Mouse (Mus musculus): Measurements from ENCODE around the gene Bbx.

The Bbx gene

GRCm38 (mm10) chr16:50395928-50396612 lies 36.1 kb downstream of the Bbx start:
- DNase-seq: no peak

- DNase-seq: no peak
Observed at GRCm38 (mm10) chr16:50388499-50388898, 43.7 kb downstream of the Bbx start.

GRCm38 (mm10) chr16:50383541-50383940 lies 48.6 kb downstream of the Bbx start:
- DNase-seq: no peak

- DNase-seq: peak; percentile 25
Observed at GRCm38 (mm10) chr16:50381351-50381746, 50.8 kb downstream of the Bbx start.

- DNase-seq: peak; percentile 86
Observed at GRCm38 (mm10) chr16:50380682-50381350, 51.4 kb downstream of the Bbx start.

- no peak for DNase-seq
Observed at GRCm38 (mm10) chr16:50380232-50380631, 52.0 kb downstream of the Bbx start.

GRCm38 (mm10) chr16:50374611-50375010 lies 57.6 kb downstream of the Bbx start:
- no peak for DNase-seq

GRCm38 (mm10) chr16:50373685-50374084 lies 58.5 kb downstream of the Bbx start:
- DNase-seq: no peak

GRCm38 (mm10) chr16:50372543-50372942 lies 59.6 kb downstream of the Bbx start:
- DNase-seq: no peak

GRCm38 (mm10) chr16:50371460-50371859 lies 60.7 kb downstream of the Bbx start:
- no peak for DNase-seq

- DNase-seq: no peak
Observed at GRCm38 (mm10) chr16:50370423-50370822, 61.8 kb downstream of the Bbx start.

- no peak for DNase-seq
Observed at GRCm38 (mm10) chr16:50366556-50366955, 65.6 kb downstream of the Bbx start.

GRCm38 (mm10) chr16:50364189-50365059 lies 67.8 kb downstream of the Bbx start:
- peak; percentile 54 for DNase-seq

- no peak for DNase-seq
Observed at GRCm38 (mm10) chr16:50363443-50364188, 68.6 kb downstream of the Bbx start.

GRCm38 (mm10) chr16:50360631-50361030 lies 71.6 kb downstream of the Bbx start:
- no peak for DNase-seq

- DNase-seq: no peak
Observed at GRCm38 (mm10) chr16:50329684-50330083, 102.5 kb downstream of the Bbx start.

- no peak for DNase-seq
Observed at GRCm38 (mm10) chr16:50324746-50325145, 107.4 kb downstream of the Bbx start.

GRCm38 (mm10) chr16:50324292-50324691 lies 107.9 kb downstream of the Bbx start:
- no peak for DNase-seq

- no peak for DNase-seq
Observed at GRCm38 (mm10) chr16:50321368-50321767, 110.8 kb downstream of the Bbx start.

GRCm38 (mm10) chr16:50318255-50318654 lies 113.9 kb downstream of the Bbx start:
- DNase-seq: no peak

GRCm38 (mm10) chr16:50315349-50315969 lies 116.7 kb downstream of the Bbx start:
- DNase-seq: no peak

GRCm38 (mm10) chr16:50311588-50311987 lies 120.6 kb downstream of the Bbx start:
- DNase-seq: no peak

All from right cerebral cortex, adult 18-20 months (tissue).